Mouse (Mus musculus) gastrocnemius, adult 18-20 months (tissue): ENCODE measurements around the gene Kif21a. TPM values are rescaled to one million over a fixed set of nuclear protein-coding genes. Genes with fewer than 3 reads are reported as not detected.

Experiments used
- DNase-seq: peaks from one replicate; pipeline ENCODE4 v3.0.0; 2021; ENCODE audit warnings: low spot score
- long read RNA-seq, 2 experiments: library from polyadenylated mRNA; stranded (forward); transcript quantifications; one replicate each; pipeline ENCODE4 v2.0.0; 2021
- total RNA-seq, 2 experiments: library from RNA; stranded (reverse); gene quantifications; 2 replicates each; pipeline ENCODE4 v1.2.3; 2021

Gene Kif21a
- 10 to 100 TPM; 17.7 to 24.7 TPM for total RNA-seq
- long read RNA-seq, experiment 1, partial matches to known transcripts, result 5 of 12 reads
- long read RNA-seq, experiment 1, other reads (novel, unspliced or antisense), result 7 of 12 reads
- long read RNA-seq, experiment 2, partial matches to known transcripts, result 2 of 11 reads
- long read RNA-seq, experiment 2, other reads (novel, unspliced or antisense), result 9 of 11 reads

DNA sequence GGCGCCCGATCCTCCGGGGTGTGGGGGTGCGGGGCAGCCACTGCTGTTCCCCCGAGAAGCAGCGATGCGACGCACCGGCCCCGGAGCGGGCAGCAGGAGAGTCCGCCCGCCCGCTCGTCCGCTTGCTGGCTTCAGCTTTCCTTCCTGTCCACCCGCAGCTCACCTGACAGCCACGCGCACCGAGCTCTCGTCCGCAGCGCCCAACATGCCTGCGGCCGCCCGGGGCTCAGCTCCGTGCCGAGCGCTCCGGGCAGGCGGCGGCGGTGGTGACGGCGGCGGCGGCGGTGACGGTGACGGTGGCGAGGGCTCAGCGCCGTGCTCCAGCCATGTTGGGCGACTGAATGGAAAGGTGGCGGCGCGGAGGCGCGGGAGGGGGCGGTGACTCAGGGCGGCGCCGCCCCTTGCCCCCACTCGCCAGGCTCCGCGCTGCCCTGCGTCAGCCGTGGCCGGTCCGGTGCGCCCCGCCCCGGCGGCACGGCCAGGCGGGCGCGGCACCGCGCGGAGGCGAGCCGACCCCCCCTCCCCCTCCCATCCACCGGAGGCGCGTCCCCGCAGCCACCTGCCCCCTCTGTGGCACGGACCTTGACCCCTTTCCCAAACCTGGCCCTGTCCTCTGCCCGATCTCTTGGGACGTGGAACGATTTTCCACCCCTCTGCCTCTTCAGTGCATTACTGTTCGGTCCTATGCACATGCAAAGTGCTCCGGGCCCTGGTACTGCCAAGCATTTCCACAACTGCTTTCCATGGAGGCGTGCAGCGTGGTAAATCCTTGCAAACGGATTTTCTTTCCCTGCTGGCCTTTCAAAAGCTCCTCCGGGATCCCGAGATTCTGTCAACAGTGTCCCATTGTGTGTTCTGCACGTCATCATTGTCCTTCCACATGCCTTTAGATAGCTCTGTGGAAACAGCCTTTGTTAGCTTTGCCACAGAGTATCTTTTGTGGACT, at the start of gene Kif21a:
TSS of gene Kif21a (minus strand) at position 453 of the 946 bp plus-strand sequence.
- peak; percentile 68 for DNase-seq

DNA sequence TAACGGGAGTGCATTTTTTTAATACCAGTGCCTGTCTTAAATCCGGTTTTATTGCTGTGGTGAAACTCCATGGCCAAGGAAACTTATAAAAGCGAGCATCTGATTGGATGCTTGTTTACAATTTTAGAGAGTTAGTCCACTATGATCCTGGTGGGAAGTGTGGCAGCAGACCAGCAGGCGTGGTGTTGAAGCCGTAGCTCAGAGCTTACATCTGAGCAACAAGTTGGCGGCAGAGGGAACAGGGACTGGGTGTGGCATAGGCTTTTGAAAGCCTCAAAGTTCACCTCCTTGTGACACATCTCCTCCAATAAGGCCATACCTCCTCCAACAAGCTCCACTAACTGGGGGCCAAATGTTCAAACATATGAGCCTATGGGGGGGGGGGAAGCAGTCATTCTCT, 46.9 kb upstream of the Kif21a start:
- DNase-seq, result peak; percentile 43

DNA sequence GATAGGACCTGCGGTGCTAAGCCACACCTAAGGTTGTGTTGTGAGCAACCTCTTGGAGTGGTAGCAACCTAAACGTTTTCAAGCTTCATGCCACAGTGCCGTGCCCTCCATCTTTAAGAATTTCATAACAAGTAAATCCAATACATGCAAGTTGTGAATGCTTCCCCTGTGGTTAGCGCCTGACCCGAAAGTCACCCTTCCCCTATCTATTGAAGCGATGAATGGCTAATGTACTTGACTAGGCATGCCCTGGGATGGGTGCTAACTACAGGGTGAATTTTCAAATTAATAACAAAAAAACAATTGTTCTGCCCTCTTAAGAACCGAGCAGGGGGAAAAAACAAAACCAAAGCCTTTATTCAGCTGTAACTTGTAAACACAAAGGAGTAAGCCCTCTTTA, 39.7 kb upstream of the Kif21a start:
- DNase-seq, result no peak

DNA sequence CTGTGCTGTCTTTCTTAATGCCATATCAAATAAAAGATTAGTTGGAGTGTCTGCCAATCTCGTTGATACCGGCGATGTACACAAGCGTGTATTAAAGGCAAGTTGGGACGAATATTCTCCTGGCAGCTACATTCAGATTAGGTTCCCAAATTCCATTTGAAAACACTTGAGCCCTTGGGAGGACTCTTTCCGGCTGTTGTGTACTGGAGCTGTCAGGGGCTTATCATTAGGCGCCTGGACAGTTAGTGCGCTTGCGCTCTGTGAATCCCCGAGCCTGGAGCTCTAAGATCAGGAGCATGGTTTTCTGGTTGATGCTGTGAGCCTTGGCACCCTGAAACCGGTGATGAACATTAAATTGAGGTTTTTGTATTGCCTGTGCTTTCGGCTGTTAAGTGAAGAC, 38.3 kb upstream of the Kif21a start:
- no peak for DNase-seq

DNA sequence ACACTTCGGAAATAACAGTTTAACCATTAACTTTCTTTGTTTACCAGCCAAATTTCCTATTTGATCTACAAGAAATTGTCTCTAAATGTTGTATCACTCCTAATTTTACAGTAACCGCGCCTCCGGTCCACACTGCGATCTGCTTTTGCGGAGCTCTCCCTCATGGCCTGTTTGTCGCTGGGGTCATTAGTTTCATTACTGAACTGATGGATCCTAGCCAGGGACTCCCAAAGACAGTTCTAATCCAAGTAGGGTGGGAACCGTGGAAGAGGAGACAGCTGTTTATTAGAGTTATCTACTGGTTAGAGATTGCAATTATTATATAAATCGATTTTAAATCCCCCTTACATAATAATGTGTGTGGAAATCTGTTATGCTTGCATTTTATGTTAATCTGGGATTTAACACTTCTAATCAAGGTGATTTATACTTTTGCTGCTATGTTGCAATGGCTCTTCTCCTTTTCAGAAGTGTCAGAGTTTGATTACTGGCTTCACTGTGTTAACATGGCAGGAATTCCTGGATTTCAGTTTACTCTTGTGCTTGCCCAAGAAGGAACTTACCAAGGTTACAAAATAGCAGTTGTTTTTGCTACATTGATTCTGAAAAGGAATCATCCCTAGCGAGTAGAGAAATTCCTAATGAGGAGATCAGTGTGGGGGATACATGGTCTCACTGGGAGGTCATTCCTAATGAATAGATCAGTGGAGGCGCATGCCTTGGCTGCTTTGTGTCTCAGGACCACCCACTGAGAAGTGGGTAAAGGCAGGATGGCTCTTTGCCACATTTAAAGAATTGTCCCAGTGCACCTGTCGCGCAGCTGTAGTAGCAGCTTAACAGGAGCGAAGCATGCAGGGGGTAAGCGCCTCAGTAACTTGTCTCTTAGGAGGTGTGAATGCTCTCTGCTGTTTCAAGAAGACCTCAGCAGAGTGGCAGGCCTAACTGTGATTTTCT, 28.0 kb upstream of the Kif21a start:
- DNase-seq, result no peak

DNA sequence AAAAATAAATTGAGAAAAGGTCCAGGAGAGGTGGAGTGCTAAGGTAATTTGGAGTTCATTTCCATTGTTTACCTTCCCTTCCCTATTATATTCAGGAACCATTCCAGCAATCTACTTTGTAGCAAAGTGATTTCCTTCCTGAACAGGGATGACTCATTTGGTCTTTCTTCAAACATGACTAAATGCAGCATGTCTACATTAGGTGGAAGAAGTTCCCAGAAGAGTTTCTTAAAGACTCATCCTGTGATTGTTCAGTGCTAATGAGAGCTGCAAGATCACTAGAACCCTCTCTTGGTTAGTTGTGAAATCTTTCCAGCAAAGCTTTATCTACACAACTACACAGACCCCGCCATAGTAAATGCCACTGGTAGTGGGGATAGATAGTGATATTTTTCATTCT, 22.7 kb upstream of the Kif21a start:
- DNase-seq, result no peak

DNA sequence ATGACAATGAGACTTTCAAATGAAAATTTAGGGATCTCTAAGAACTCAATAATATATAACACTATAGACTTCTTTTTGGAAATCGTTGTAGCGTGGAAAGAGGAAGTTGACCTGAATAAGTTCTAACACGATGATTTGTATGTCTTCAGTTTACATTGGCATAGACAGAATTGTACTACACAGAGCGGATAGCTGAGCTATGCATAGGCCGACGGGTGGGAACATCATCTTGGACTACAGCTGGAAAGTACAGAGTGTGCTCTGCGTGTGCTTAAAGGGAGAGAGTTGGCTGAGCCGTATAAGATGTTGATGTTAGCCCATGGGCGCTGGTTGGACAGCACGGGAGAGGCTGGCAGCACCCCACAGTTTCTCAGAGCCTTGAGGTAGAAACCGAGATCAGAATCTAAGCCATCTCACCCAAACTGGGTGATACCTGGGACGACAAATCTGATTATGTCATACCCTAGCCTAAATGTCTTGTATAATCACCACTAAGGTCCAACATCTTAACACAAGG, 14.6 kb upstream of the Kif21a start:
- DNase-seq, result no peak

DNA sequence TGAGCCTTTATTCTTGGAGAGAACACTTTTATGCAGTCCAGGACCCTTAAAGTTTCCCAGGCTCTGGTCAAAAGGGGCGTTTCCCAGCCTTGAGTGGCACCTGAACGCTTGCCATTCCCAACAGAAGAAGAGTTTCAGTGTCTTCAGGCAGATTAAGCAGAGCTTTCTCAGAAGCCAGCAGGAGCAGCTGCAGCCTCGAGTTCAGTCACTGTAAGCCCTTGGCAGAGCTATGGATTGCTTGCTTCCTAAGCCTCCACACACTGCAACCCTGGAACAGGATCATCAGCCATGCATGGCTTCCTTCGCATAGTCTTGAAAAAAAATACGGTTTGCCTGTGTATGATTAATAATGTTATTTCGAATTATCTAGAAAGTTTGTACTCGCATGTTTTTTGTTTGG, 14.1 kb upstream of the Kif21a start:
- no peak for DNase-seq

DNA sequence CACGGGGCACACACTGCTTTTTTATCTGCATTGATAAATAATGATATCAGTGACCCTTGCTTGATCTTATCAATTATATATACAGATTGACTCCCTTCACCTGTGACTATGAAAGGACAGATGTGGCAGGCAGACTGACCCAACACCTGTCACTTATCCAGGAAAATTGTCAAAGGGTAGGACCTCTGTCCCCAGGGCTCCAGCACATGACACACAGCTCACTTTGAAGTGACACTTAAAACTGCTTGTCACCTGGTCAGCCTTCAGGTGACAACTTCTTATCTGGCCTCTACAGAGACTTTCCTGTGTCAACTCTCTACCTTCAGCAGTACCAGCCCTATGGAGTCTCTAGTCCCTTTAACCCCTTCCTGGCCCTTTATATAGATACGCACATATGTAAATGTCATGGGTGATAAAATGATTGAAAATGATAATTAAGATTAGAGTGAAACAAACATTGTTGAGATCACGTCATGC, 7.2 kb upstream of the Kif21a start:
- DNase-seq, result no peak

DNA sequence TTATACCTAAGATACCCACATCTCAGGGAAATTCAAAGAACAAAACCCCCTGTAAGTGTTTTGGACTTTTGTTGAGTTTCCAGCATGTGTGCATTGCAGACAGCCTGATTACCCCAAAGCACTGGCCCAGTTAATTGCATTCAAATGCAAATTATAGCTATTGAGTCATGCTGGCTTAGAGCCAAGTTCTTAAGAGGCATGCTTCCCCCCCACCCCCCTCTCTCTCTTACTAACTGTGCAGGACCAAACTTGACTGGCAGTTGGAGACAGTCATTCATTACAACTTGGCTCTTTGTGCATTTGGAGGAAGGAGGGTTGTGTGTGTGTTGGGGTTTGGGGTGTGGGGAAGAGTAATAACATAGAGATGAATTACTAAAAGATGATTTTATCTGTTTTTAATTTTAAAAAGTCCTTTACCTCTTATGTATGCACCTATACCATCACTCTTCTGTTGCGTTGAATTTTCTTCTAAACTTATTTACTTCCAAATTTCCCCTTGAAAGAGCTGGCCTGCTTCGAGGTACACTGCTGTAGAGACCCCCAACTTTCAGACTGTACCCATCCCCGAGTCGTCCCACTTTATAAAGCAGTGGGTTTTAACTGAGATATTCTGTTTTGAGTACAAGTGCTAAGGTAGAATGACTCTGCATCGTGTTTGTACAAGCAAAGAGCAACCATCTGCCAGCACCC, 6.6 kb upstream of the Kif21a start:
- no peak for DNase-seq

DNA sequence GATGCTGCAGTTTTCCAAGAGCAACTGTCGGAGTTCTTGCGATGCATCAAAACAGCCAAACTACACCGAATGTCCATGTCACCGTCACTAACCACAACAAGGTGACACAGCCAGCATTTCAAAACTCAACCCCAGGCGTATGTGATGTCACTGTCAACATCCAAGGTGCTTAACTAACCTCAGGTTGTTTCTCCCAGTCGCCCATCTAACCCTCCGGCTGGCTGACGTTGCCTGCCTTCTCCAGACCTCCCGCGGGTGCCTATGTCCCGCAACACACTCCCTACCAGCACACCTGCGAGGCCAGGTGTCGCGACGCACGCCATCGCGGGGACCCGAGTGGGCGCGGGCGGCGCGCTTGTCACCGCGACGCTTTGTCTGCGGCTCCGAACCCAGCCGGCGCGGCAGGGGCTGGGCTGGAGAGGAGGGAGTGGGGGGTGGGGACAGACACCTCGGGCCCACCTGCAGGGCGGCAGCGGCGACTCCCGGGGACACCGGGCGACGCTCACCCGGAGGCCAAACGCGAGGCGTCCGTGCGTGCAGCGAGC, 725 bp downstream of the Kif21a start:
- no peak for DNase-seq

DNA sequence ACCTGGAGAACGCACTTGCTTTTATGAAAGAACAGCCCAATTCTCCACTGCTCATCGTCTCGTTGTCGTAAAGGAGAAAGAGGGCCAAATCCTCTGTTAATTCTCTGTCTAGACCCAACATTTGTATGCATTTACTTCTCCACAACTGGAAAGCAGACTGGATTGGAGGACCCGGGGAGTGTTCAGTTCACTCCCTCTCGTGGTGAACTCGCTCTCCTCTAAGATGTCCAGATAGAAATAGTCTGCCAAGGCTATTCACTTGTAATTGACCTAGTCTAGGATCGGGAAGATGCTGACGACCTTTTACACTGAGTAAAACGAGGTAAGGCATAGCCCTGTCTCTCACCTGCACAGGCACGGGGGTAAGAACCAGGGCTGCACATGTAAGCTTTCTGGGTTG, 2.1 kb downstream of the Kif21a start:
- DNase-seq, result no peak

DNA sequence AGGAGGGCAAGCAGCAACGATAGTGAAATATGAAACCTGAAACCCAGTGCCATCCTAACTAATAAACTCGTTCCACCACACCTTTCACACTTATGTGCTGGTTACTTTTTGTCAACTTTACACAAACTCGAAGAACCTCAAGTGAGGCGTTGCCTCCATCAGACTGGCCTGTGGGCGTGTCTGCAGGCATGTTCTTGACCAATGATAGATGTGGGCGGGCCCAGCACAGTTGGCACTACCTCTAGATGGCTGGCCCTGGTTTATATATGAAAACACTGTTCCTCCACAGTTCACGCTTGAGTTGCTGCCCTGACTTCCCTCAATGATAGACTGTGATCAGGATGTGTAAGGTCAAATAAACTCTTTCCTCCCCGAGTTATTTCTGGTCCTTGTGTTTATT, 3.2 kb downstream of the Kif21a start:
- no peak for DNase-seq

DNA sequence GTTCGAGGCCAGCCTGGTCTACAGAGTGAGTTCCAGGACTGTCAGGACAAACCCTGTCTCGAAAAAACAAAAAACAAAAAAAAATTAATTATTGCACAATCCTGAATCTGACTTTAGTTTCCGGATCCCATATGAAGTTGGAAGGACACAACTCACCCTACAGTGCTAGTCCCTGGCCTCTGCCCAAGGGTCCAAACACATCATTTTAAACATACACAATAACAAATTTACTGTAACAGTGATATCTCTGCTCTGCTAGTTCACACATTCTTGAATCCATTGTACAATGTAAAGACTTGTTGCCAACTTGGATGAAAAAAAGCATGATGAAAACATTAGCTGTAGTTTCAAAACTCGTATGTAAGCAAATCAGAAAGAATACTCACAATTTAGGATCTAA, 6.5 kb downstream of the Kif21a start:
- no peak for DNase-seq

DNA sequence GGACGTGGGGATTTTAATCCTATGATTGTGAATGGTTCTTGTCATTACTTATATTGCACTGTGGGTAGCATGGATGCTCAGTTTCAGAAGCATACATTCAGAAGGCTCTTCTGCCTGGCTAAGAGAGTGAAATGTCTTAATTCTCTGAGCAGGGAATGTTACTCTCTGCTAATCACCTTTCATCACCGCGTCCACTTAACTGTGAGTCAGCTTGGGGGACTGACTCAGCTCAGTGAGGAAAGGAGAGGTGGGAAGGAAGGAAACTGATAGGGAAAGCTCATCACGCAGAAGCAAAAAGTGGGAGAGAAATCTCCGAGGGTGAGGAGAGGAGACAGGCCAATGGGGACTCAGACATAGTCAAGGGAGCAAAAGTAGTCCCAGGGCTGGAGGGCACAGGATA, 10.9 kb downstream of the Kif21a start:
- DNase-seq, result no peak

DNA sequence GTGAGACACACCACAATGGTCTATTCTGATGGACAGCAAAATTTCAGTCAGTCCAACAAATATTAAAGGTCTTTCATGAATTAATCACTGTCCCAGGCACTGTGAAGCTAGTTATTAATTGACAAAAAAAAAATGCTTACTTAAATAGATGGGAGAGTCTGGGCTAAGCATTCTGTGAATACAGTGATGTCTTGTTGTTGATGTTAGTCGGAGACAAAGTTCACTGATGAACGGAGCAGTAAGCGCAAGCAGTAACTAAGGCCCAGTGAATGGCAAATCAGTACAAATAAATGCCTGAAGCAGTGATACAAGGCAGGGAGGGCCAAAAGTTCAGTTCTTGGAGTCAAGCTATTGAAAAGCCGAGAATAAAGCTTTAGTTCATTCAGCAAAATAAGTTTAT, 15.7 kb downstream of the Kif21a start:
- no peak for DNase-seq

DNA sequence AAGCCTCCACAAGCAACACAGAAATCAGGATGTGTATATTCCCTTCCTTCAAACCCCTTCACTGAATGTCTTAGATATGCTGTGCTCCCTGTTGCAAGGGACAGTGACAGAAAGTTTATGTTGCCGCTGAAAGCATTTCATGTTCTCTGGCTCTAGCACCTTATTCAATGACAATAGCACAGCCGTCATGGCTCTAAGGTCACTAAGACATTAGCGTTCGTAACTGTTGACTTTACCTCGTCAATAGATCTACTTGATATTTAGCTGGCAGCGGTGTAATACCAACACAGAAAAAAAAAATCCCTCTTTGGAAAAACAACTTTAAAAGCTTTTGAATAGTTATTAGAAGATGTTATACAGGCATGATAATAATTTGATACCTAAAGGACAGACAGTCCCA, 16.2 kb downstream of the Kif21a start:
- no peak for DNase-seq

DNA sequence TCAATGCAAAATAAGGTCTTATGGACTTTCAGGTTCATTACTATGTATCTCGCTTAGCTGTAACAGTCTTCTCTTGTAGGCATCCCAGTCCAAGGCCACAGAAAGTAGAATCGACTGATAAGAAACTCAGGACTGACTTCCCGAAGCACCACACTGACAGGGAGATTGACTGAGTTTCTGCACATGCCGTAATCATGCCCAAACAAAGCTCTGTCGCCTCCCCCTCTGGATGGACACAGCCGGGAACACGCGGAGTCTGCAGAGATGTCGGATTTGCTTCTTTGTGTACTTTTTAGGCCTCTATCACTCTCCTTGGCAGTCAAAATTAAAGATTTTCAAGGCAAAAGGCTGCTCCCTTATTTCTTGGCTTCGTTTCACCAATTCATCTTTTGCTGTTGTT, 20.8 kb downstream of the Kif21a start:
- no peak for DNase-seq

DNA sequence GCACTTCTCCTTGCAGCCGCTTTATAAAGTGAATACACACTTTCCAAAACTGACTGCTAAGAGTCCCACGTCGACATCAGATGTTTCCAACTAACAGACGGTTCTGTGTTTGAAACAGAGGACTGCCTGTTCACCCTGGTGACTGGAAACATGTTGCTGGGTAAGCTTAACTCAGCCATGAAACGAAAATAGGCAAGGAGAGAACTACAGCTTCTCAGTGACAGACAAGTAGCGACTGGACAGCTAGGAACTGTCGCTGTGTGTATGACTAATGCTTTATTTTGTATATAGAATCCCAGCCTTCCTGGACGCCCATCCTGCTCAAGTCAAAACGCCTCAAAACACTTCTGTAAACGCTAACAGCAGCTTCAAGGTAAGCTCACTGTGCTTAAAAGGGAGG, 21.3 kb downstream of the Kif21a start:
- no peak for DNase-seq

DNA sequence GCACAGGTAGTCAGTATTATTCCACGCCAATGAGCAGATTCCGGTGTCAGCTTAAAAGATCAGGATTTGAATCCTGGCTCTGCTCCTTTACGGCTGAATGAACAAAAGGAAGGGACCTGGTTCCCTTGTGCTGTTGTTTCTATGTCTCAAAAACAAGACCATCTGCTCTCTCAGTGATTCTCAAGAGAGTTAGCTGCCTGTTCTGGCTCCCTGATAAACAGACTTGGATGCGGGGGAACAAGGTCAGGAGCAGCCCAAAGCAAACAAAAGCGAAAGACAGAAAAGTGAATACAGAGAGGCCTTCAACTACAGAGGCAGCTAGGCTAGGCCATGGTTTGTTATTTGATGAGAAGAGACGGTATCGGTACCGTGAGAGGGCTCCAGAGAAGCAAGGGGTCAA, 27.5 kb downstream of the Kif21a start:
- no peak for DNase-seq

DNA sequence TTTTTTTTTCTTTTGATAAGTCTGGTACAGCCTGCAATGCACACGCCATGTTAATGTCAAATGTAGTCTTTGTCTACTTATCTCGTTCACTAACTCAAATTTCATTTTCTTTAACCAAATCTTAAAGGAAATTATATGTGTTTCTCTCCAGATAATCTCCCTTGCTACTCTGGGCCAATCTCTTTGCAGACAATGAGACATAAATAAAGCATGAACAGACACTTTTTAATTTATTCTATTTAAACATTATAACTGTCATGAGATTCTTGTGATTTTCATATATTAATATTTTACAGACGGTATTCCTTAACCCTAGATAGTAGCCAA, 30.9 kb downstream of the Kif21a start:
- DNase-seq, result no peak
